Mouse (Mus musculus): ENCODE data around the gene Csgalnact2. TPM values are rescaled to one million over a fixed set of nuclear protein-coding genes. Genes with fewer than 3 reads are reported as not detected.

Csgalnact2 gene
- polyA plus RNA-seq, 1 experiment from 2014 or later: 6.1 TPM

DNA sequence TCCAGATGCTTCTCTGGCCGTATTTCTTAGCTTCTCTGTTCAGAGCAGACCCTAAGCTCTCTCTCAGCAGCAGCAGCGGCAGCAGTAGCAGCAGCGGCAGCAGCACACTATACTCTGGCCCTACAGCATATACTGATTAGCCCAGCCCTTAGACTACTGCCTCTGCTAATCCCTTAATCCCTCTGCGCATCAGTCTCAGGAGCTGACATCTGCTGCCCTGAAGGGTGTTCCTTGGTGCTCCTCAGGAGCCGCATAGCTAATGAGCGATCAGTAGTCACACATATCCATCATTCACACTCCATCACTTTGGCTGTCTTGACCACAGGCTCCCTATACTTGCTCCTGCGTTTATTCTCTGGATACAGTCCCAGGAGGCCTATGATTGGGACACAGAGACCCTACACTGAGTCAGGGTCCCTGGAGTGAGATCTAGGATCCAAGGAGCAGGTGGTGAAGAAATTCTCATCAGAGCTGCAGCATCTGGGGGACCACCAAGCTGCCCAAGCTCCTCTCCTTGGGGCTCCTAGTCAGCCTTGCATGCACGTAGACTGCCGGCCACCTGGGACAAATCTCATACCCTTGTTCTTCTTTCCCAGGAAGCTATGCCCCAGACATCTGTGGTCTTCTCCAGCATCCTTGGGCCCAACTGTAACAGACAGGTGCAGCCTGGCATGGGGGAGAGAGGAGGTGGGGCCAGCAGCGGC is 59.0 kb downstream of the Csgalnact2 start:
- Histone ChIP-seq H3K4me3 (no peak overlapping the region), H3K4me1 (peaks cover 3% of the 10 kb centered on the region; the same call in 1 of the 2 replicates), H3K9me3 (no peaks in the 10 kb centered on the region), H3K27me3 (ENCODE audit: poor library complexity, severe bottlenecking) (peaks cover 4% of the 10 kb centered on the region; the same call in 1 of the 2 replicates), H3K36me3 (replicated peaks) (no peaks in the 10 kb centered on the region), H3K27ac (no peak overlapping the region)
- 56% methylated on average over 10 of the region's 10 CpGs for WGBS
- no peak for DNase-seq (ENCODE audit: extremely low spot score, low spot score)

DNA sequence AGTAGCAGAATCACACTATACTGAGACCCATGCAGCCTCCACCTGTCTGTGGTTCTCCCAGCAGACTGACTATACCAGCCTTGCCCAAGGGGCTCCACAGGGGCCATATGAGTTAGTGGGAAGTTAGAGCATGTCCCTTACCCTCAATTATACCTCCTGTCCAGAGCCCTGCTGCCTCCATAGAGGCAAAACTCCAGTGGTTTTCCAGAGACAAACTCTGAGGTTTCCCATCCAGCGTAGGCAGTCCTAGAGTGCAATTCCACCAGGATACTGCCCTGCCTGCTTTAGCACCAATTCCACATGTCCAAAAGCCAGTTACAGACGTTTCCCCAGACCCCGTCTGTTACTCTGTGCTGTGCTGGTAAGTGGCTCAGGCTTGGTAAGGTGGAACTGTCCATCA is 59.6 kb downstream of the Csgalnact2 start:
- peaks cover 6% of the 10 kb centered on the region for H3K4me1 ChIP-seq
- H3K27ac ChIP-seq: no peak overlapping the region
- H3K4me3 ChIP-seq: no peak overlapping the region
- H3K9me3 ChIP-seq: no peaks in the 10 kb centered on the region
- H3K36me3 ChIP-seq (replicated peaks): no peaks in the 10 kb centered on the region
- H3K27me3 ChIP-seq (ENCODE audit: poor library complexity, severe bottlenecking): peaks cover 4% of the 10 kb centered on the region; the same call in 1 of the 2 replicates
- WGBS: 61% methylated on average over 3 of the region's 3 CpGs
- no peak for DNase-seq (ENCODE audit: extremely low spot score, low spot score)

DNA sequence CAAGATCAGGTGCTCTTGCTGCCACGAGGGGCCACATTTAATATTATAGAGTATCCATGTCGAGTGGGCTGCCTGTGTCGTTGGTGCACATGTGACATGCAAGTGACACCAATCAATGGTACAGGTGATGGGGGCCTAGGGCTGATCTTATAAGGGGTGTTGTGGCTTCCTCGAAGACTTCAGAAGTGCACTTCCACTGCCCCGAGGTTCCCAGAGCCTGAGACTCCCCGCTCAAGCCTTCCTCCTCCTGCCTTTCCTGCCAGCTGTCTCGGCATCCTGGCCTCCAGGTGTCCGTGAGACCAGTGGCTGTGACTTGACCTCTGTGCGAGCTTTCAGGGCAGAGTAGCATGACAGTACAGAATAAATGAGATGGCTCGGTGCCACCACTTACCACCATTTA is 60.2 kb downstream of the Csgalnact2 start:
- no peaks in the 10 kb centered on the region for H3K9me3 ChIP-seq
- DNase-seq (ENCODE audit: extremely low spot score, low spot score): no peak
- H3K4me3 ChIP-seq: no peak overlapping the region
- H3K4me1 ChIP-seq: peaks cover 11% of the 10 kb centered on the region
- WGBS: 76% methylated on average over 10 of the region's 10 CpGs
- H3K27ac ChIP-seq: no peak overlapping the region
- peaks cover 4% of the 10 kb centered on the region; the same call in 1 of the 2 replicates for H3K27me3 ChIP-seq (ENCODE audit: poor library complexity, severe bottlenecking)
- H3K36me3 ChIP-seq (replicated peaks): no peaks in the 10 kb centered on the region

DNA sequence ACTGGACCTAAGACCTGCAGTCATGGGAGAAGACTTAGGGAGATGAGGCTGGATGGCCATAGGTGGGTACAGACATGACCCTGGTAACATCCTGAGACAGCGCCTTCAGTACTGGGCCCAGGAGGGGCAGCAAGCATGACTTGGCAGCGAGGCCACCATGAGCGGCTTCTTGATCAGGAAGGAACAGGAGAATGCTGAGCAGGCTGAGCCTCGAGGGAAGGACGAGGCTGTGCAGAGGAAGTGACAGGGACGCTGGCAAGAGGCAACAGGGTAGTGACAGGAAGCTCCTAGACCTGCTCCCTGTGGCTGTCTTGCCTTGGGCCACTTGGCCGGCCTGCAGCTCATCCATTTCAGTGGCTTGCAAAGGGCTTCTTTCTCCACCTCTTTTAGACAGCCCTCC is 61.5 kb downstream of the Csgalnact2 start:
- H3K4me1 ChIP-seq: peaks cover 11% of the 10 kb centered on the region
- no peak overlapping the region for H3K27ac ChIP-seq
- H3K27me3 ChIP-seq (ENCODE audit: poor library complexity, severe bottlenecking): peaks cover 4% of the 10 kb centered on the region; the same call in 1 of the 2 replicates
- 78% methylated on average over 7 of the region's 7 CpGs for WGBS
- no peaks in the 10 kb centered on the region for H3K36me3 ChIP-seq (replicated peaks)
- no peak overlapping the region for H3K4me3 ChIP-seq
- no peaks in the 10 kb centered on the region for H3K9me3 ChIP-seq
- no peak for DNase-seq (ENCODE audit: extremely low spot score, low spot score)

DNA sequence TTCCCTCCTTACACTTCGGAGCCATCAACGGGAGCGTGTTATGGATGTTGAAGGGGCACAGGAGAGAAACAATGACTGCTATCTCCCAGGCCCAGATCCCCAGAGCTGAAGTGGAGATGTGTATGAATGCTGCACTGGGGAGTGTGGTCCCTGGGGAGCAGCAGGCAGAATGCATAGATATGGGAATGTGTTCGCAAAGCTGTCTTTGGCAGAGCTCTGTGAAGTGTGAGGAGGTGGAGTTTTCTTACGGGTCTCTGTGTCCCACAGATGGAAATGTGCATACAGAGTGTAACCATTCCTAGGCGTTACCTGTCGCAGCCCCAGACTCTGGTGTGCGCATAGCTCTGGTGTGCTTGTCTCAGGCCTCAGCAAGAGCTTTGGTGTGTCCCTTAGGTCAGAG is 62.2 kb downstream of the Csgalnact2 start:
- no peak overlapping the region for H3K4me3 ChIP-seq
- peaks cover 4% of the 10 kb centered on the region; the same call in 1 of the 2 replicates for H3K27me3 ChIP-seq (ENCODE audit: poor library complexity, severe bottlenecking)
- H3K4me1 ChIP-seq: peaks cover 11% of the 10 kb centered on the region
- H3K36me3 ChIP-seq (replicated peaks): no peaks in the 10 kb centered on the region
- no peak for DNase-seq (ENCODE audit: extremely low spot score, low spot score)
- 88% methylated on average over 8 of the region's 8 CpGs for WGBS
- no peak overlapping the region for H3K27ac ChIP-seq
- H3K9me3 ChIP-seq: no peaks in the 10 kb centered on the region

DNA sequence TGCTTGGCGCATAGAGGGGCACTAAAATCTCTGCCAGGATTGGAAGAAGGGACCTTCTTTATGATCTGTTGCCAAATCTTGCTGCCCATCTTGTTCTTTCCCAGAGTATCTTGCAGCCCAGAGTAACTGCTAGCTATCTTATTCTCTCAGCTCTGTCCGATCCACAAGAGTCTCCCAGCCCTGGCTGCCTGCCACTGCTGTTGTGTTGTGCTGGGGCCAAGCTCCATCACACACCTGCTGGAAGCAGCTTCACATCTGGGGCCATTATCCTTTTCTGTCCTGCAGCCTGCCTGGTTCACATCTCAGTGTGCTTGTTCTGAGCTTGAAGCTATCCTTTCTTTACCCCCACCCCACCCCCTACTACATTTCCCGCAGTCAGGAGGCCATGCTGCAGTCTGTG is 62.7 kb downstream of the Csgalnact2 start:
- Histone ChIP-seq H3K36me3 (replicated peaks) (no peaks in the 10 kb centered on the region), H3K4me1 (peaks cover 11% of the 10 kb centered on the region), H3K27me3 (ENCODE audit: poor library complexity, severe bottlenecking) (peaks cover 4% of the 10 kb centered on the region; the same call in 1 of the 2 replicates), H3K9me3 (no peaks in the 10 kb centered on the region), H3K4me3 (no peak overlapping the region), H3K27ac (no peak overlapping the region)
- 88% methylated on average over 3 of the region's 3 CpGs for WGBS
- DNase-seq (ENCODE audit: extremely low spot score, low spot score): no peak

DNA sequence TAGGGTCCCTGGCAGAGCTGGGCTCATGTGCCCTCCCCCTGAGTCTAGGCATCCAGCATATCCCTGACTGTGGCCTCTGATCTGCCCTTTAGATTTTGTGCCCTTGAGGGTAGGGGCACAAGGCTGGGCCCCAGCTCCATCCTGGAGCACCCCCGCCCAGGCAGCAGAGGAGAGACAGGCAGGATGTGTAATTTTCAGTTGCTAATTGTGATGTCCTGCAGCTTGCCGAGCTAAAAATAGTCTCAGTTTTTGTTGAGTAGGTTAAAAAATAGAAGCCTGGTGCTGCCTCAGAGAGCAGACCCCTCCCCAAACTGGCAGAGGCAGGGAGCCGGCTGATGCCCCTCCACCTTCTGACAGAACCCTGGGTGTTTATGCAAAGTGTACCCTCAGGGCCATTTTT is 64.8 kb downstream of the Csgalnact2 start:
- peaks cover 11% of the 10 kb centered on the region for H3K4me1 ChIP-seq
- DNase-seq (ENCODE audit: extremely low spot score, low spot score): no peak
- H3K36me3 ChIP-seq (replicated peaks): no peaks in the 10 kb centered on the region
- H3K4me3 ChIP-seq: no peak overlapping the region
- WGBS: 62% methylated on average over 3 of the region's 3 CpGs
- H3K9me3 ChIP-seq: no peaks in the 10 kb centered on the region
- H3K27ac ChIP-seq: no peak overlapping the region
- H3K27me3 ChIP-seq (ENCODE audit: poor library complexity, severe bottlenecking): no peaks in the 10 kb centered on the region; the same call in 1 of the 2 replicates

DNA sequence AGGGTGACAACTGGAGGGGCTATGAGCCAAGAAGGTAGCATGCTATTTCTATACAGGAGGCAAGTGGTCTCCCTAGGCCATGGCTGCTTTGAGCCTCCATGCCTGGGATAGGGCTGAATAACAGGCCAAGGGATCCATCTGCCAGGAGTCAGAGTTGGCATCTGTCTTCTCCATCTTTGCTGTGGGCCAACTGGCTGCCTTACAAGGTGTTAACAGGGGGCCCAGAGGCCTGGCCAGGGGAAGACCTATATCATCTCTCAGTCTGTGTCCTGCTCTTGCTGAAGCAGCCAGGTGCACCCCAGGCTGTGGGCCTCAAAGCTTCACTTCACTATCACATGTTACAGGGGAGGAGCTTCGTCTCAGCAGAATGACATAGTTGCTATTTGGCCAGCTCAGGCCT is 66.8 kb downstream of the Csgalnact2 start:
- H3K27ac ChIP-seq: no peak overlapping the region
- no peak for DNase-seq (ENCODE audit: extremely low spot score, low spot score)
- H3K4me3 ChIP-seq: no peak overlapping the region
- no peaks in the 10 kb centered on the region for H3K36me3 ChIP-seq (replicated peaks)
- 86% methylated on average over 1 of the region's 1 CpGs for WGBS
- peaks cover 11% of the 10 kb centered on the region for H3K4me1 ChIP-seq
- peaks cover 16% of the 10 kb centered on the region for H3K27me3 ChIP-seq (ENCODE audit: poor library complexity, severe bottlenecking)
- H3K9me3 ChIP-seq: no peaks in the 10 kb centered on the region

DNA sequence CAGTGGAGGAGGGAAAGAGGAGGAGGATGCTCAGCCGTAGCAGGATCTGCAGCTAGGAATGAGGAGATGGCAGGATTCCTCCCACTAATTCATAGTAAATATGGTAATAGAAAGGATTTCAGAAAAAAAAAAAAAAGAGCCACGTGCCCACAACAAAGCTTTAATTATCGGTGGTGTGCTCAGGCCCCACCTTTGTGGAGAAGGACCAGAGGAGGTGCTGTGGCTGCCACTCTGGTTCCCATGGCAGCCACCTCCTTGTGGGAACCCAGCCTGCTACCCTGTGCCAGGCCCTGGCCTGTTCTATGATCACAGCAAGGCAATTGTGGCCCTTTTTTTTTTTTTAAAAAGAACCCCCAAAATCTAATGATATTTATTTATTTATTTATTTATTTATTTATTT is 67.5 kb downstream of the Csgalnact2 start:
- 67% methylated on average over 3 of the region's 3 CpGs for WGBS
- H3K9me3 ChIP-seq: no peaks in the 10 kb centered on the region
- no peaks in the 10 kb centered on the region for H3K36me3 ChIP-seq (replicated peaks)
- H3K27ac ChIP-seq: no peak overlapping the region
- H3K4me3 ChIP-seq: no peak overlapping the region
- peaks cover 24% of the 10 kb centered on the region for H3K27me3 ChIP-seq (ENCODE audit: poor library complexity, severe bottlenecking)
- no peak for DNase-seq (ENCODE audit: extremely low spot score, low spot score)
- H3K4me1 ChIP-seq: peaks cover 18% of the 10 kb centered on the region

DNA sequence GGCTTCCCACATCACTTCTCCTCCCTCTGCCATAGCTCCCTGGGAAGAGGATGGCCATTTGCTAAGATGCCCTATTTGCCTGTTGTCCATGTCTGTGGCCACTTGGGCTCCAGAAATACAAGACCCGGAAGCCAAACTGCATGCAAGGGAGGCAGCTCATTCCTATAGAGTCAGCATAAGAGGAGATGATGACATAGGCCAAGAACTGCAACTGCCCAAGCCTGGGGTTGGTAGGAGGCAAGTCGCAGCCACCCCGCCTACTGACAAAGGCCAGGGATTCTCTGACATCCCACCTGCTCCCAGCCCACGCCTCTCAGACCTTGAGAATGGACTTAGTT is 68.0 kb downstream of the Csgalnact2 start:
- Histone ChIP-seq H3K9me3 (no peaks in the 10 kb centered on the region), H3K4me1 (peaks cover 22% of the 10 kb centered on the region), H3K4me3 (no peak overlapping the region), H3K36me3 (replicated peaks) (no peaks in the 10 kb centered on the region), H3K27ac (no peak overlapping the region), H3K27me3 (ENCODE audit: poor library complexity, severe bottlenecking) (peaks cover 28% of the 10 kb centered on the region)
- 87% methylated on average over 4 of the region's 4 CpGs for WGBS
- no peak for DNase-seq (ENCODE audit: extremely low spot score, low spot score)

DNA sequence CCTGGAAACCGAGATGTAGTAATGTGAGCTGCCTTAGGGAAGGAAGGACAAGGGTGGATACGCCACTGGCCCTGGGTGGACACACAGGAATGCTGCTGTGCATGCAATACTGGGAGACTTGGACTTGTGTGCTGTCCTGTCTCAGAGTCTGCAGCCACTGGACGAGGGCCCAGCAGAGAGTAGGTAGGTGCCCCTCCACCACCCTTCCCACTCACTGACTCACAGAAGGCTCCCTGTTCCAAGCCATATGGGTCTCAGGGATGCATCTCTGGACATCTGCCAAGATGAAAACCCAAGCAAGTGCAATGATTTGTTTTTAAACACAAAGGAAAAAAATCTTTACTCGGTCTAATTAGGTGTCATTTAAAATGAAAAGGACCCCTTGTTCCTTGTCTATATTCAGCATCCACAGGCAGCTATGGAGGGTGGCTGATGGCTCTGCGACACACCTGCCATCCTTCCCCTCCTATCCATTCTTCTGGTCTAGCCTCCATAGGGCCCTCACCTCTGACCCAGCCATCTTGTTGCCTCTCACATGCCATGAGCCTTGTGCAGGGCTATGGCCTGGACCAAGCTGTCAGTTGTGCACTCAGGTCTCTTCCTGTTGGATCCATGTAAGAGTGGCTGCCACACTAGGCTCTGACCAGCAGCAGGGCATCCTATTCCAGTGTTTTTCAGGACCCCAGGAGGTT is 68.5 kb downstream of the Csgalnact2 start:
- 78% methylated on average over 5 of the region's 5 CpGs for WGBS
- H3K27ac ChIP-seq: no peak overlapping the region
- H3K36me3 ChIP-seq (replicated peaks): no peaks in the 10 kb centered on the region
- H3K9me3 ChIP-seq: no peaks in the 10 kb centered on the region
- peaks cover 34% of the 10 kb centered on the region for H3K27me3 ChIP-seq (ENCODE audit: poor library complexity, severe bottlenecking)
- no peak for DNase-seq (ENCODE audit: extremely low spot score, low spot score)
- H3K4me1 ChIP-seq: peaks cover 24% of the 10 kb centered on the region
- H3K4me3 ChIP-seq: no peak overlapping the region

DNA sequence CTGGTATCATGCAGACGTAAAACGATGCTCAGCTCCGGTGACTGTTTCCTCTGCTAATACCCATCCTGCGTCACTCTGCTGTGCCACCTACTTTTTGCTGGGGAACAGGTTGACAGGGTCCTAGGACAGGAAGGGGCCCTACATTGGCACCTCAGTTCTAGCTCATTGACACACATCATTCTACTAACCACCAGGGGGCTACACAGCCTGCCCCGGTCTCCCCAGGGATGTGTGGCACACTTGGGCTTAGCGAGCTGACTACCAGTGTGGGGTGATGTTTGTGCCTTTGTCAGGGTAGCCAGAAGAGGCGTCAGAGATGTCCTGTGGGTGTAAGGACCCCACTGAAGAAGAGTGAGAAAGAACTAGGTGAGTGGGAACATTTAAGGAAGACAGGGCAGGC is 71.2 kb downstream of the Csgalnact2 start:
- 74% methylated on average over 7 of the region's 7 CpGs for WGBS

More for the DNA sequence above, 71.2 kb downstream of the Csgalnact2 start:
- DNase-seq (ENCODE audit: extremely low spot score, low spot score): no peak
- Histone ChIP-seq H3K4me3 (no peak overlapping the region), H3K27ac (no peak overlapping the region), H3K27me3 (ENCODE audit: poor library complexity, severe bottlenecking) (peaks cover 50% of the 10 kb centered on the region), H3K4me1 (peaks cover 22% of the 10 kb centered on the region), H3K9me3 (no peaks in the 10 kb centered on the region), H3K36me3 (replicated peaks) (no peaks in the 10 kb centered on the region)
